Mouse (Mus musculus) layer of hippocampus, postnatal 10 days (tissue): ENCODE measurements around the gene Anks3. TPM values are rescaled to one million over a fixed set of nuclear protein-coding genes. Genes with fewer than 3 reads are reported as not detected.

Experiments used
- DNase-seq, 2 experiments: peaks; one replicate each; pipeline ENCODE4 v3.0.0; 2021; ENCODE audit warnings: low spot score in 2 of 2
- total RNA-seq, 2 experiments: library from RNA; stranded (reverse); gene quantifications; 2 replicates each; pipeline ENCODE4 v1.2.3; 2021

Anks3 gene
- total RNA-seq, 2 experiments from 2014 or later: 55.4 to 61.0 TPM

DNA sequence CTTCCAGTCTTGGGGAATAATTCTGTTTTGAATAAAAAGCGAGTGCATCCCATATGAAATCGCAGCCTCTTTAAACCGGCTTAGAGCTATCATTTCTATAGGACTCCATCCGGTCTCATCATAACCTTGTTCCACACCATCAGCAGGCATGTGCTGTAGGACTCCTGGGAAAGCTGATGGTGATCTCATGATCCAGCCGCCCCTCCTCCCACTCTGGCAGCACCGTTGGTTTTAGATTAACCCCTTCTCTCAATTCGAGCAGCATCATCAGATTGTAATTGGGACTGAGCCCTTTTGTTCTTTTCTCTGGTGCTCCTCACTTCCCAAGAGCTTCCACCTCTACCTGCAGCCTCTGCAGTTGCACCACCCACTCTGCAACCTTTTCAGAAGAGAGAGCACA, 62.8 kb downstream of the Anks3 start:
- no peak for DNase-seq

DNA sequence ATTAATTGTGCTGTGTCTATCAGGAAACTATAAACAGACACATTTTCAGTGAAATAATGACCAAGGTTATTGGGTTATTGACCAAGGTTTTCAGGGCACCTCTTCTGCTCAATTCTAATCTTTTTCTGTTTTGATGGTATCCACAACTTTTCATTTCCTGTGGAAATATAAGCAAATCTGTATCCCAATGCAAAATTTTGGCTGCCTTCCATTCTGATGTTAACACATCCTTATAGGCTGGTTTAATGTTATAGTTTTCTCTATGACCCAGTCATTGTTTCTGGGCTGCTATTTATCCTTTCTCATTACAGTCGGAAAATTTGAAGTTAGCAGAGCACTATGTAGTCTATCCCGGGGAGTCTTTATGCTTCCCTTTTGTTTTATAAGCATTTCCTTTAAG, 64.3 kb downstream of the Anks3 start:
- DNase-seq: no peak

DNA sequence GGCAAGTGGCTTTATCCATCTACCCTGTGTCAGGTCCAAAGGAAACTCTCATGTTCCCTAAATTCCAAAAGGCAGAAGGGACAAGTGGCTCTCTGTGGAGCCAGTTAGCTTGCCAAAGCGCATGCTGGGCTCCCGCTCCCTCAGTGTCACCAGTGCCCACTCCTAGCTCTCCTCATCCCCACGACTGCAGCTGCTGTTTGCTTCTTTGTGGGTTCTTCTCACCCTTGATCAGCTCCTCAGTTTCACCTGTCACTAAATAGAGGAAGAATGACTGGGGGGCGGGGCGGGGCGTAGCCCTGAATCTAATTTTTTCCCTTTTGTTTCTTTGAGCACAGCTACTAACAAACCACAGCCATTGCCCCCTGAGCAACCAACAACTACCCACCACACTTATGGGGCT, 65.1 kb downstream of the Anks3 start:
- DNase-seq: no peak

DNA sequence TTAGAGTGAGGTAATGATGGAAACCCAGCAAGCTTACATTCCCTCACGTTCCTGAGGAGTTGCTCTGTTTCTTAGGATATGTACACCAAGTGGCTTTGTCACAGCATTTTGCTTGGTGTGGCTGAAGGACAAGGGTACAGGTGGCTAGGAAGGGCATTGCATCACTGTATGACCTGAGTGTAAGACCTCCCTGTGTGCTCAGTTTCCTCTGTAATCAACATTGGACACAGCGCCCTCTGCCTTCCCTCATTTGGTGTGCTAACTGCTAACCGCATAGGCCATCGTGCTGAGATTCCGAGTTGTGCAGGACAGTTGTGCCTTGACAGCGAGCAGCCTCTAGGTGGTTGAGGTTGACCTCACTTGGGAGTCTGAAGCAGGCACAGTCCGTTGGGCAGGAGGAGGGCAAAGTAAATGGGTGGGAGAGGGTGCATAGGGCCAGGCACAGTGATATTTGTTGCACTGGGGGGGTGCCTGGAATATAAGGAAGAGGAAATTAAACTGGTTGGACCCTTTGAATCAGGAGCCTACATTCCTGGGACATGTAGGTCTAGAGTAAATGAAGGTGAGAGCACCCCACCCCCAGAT, 66.8 kb downstream of the Anks3 start:
- no peak for DNase-seq

DNA sequence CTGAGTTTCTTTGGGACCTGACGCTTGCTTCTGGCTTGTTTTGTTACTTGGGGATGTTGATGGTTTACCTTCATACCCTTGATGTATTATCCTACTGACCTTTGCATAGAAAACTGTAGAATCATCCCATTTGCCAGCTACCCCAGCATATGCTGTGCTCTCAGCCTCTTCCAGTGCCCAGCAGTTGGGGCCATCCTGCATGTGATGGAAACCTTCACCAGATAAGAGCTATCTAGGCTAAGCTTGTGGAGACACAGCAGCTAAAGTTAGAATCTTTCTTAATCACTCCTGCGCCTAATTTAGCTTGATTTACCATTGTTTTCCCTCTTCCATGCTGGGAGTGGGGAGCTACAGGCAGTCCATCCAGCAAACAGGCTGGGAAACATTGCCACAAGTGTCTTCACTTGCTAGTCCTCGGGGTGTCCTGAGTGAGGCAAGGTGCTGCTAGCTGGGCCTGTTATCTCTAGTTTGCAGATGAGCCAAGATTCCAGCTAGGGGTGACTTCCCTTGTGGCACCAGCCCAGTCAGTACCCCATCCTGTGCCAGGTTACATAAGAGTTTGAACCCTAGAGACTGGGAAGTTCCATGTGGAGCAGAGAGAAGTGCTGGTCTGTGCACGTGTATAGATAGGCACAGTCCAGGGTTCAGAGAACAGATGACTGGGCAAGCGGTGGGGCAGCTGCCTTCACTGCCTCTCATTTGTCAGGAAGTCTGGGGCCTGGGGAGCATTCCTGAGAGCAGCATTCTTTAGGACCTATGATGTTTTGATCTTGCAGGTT, 67.6 kb downstream of the Anks3 start:
- no peak for DNase-seq

DNA sequence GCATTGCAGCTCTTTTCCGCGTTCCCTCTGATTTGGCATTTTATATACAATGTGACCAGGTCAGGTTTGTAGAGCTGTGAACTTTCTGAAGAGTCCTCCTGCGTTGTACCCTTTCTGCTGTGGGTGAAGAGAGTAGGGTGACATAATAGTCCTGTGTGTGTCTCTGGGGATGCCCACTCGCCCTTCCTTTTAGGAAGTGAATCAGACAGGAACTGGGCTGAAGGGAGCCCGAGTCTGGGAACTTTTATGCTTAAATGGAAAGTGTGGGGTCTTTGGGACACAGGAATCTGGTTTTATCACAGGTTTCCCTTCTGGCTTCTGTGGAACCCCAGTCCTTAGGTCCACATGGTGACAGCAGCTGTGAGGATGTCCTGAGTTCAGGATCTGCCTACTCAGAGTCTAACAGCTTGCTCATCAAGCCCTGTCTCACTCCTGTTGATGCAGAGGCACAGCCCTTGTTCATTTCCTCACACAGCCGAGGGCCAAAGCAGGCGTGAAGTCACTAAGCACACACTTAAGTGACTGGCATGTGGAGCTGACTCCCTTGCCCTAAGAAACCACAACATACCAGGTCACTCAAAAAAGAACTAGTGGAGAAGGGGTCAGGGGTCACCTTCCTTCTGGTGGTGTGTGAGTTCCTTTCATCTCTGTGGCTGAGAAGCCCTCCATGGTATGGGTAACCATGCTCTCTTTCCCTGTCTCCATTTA, 69.7 kb downstream of the Anks3 start:
- no peak for DNase-seq

DNA sequence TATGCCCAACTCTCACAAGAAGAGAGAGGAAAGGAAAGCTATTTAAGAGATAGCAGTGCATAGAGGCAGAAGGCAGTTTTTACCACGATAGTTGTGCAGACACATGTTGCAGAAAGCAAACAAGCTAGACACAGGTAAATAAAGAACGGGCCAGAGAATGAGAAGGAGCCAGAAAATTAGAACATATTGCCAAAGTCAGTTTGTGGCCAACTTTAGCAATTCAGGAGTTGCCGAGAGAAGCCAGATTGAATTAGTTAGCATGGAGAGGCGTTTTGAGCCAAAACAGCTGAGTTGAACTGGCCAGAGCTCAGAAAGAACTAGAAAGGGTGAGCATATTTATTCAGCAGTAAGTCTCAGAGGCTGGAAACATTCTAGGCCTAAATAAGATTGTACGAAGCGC, 71.8 kb downstream of the Anks3 start:
- DNase-seq: no peak

Other genes starting within 250 kb of the Anks3 start
- 10 to 100 TPM; 12.8 to 15.0 TPM for gene Nmral1, start 244.8 kb downstream of the Anks3 start, total RNA-seq
- gene Hmox2, start 237.8 kb downstream of the Anks3 start, total RNA-seq: 10 to 100 TPM; 74.1 to 74.5 TPM
- 100 to 1,000 TPM; 137 to 139 TPM for gene Cdip1, start 173.9 kb downstream of the Anks3 start, total RNA-seq
- not detected for gene 4930562C15Rik, start 128.8 kb downstream of the Anks3 start, total RNA-seq
- gene Ubald1, start 83.9 kb downstream of the Anks3 start, total RNA-seq: 10 to 100 TPM; 68.9 to 74.7 TPM
- 100 to 1,000 TPM; 164 to 168 TPM for gene Mgrn1, start 78.0 kb downstream of the Anks3 start, total RNA-seq
- 10 to 100 TPM; 67.0 to 76.3 TPM for gene Nudt16l1, start 25.4 kb downstream of the Anks3 start, total RNA-seq
- not detected for gene Sept12, start 33.6 kb upstream of the Anks3 start, total RNA-seq
- not detected for gene Smim22, start 43.1 kb upstream of the Anks3 start, total RNA-seq
- 100 to 1,000 TPM; 202 to 206 TPM for gene Rogdi, start 49.3 kb upstream of the Anks3 start, total RNA-seq
- 100 to 1,000 TPM; 129 to 132 TPM for gene Glyr1, start 85.7 kb upstream of the Anks3 start, total RNA-seq
- 10 to 100 TPM; 34.1 to 36.5 TPM for gene Ubn1, start 85.9 kb upstream of the Anks3 start, total RNA-seq
- gene Ppl, start 168.2 kb upstream of the Anks3 start, total RNA-seq: under 1 TPM; 0.51 to 0.91 TPM
- gene Sec14l5, start 182.9 kb upstream of the Anks3 start, total RNA-seq: under 1 TPM; 0.29 to 0.89 TPM
- gene Nagpa, start 239.8 kb upstream of the Anks3 start, total RNA-seq: 1 to 10 TPM; 7.7 to 9.2 TPM